Mouse (Mus musculus): ENCODE measurements at regions not wholly inside any gene's neighbourhood (a gene's known extent, or its start where the extent isn't known, plus 50 kb on each side); places are given as distances from the start of the nearest gene placed in this dataset.
A peak's percentile ranks its signal among the peaks of the same experiment; 100 is the strongest.

DNA sequence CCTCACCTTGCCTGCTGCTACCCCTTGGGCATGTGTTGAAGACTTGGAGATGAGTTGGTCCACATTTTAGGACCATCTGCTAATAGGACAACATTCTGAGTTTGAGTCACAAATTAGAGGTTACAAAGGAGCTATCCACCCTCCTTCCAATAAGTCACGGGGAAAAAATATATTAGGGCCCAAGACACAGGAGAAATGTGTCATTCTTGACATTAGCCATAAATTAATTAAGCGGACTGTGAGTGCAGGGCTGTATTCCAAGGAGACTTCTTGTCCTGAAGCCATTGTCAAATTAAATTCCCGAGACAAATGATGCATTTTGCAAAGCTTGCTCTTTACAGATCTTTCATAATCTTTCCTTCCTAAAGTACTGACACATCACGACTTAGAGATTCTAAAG, 79.2 kb downstream of the 1700020N01Rik start:
- 79% methylated on average over 4 of the region's 4 CpGs for WGBS
- no peak overlapping the region for H3K27ac ChIP-seq (ENCODE audit: low read depth, low read length)
- no peaks in the 10 kb centered on the region for H3K36me3 ChIP-seq (ENCODE audit: control insufficient read depth, insufficient read depth, low read length)
- H3K9me3 ChIP-seq (ENCODE audit: control insufficient read depth, low read length) = no peaks in the 10 kb centered on the region
- DNase-seq (ENCODE audit: low spot score) = no peak
- H3K4me1 ChIP-seq (replicated peaks; ENCODE audit: control insufficient read depth, insufficient read depth, low read length) = no peaks in the 10 kb centered on the region
- H3K9ac ChIP-seq (ENCODE audit: low read depth, low read length) = no peak overlapping the region
- no peak for ATAC-seq (ENCODE audit: low FRiP score)
- no peak overlapping the region for H3K4me2 ChIP-seq (replicated peaks; ENCODE audit: low read depth, low read length)
- no peaks in the 10 kb centered on the region for H3K27me3 ChIP-seq (ENCODE audit: control insufficient read depth, insufficient read depth, low read length)
- H3K4me3 ChIP-seq (ENCODE audit: low read depth, low read length) = no peak overlapping the region

DNA sequence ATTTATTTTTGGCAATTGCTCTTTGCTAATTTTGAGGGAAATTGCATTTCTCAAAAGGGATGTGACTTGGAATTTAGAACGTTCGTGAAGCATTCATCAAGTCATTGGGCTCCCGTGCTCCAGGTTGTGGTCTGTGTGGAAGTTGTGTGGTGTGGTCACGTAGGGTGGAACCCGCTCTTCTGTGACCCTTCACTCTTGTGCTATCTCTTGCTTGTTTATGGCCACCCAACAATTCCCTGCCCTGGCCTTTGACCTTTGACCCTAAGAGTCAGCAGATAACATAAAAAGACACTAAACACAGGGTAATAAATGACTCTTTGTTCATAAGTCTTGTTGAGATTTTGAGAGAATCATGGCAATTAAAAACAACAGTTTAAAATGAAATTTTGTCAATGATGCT, 79.7 kb downstream of the 1700020N01Rik start:
- DNase-seq (ENCODE audit: low spot score) (no peak), ATAC-seq (ENCODE audit: low FRiP score) (no peak)
- Histone ChIP-seq H3K27ac (ENCODE audit: low read depth, low read length) (no peak overlapping the region), H3K27me3 (ENCODE audit: control insufficient read depth, insufficient read depth, low read length) (no peaks in the 10 kb centered on the region), H3K9ac (ENCODE audit: low read depth, low read length) (no peak overlapping the region), H3K9me3 (ENCODE audit: control insufficient read depth, low read length) (no peaks in the 10 kb centered on the region), H3K4me3 (ENCODE audit: low read depth, low read length) (no peak overlapping the region), H3K4me2 (replicated peaks; ENCODE audit: low read depth, low read length) (no peak overlapping the region), H3K36me3 (ENCODE audit: control insufficient read depth, insufficient read depth, low read length) (no peaks in the 10 kb centered on the region), H3K4me1 (replicated peaks; ENCODE audit: control insufficient read depth, insufficient read depth, low read length) (no peaks in the 10 kb centered on the region)
- 69% methylated on average over 5 of the region's 5 CpGs for WGBS

DNA sequence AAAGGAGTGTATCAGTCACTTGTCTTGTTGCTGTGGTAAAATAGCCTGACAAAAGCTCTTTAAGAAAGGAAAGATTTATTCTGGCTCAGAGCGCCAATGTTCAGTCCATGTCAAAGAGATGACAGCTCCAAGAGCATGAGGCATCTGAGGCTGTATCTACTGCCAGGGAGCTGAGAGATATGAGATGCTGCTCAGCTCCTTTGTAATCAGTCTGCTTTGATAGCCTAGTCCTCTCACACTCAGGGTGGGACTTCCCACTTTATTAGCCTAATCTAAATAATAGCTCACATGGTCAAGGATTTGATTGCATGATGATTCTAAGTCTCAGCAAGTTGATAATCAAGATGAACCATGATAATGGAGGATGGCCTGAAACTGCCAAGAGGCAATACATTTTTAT, 80.9 kb downstream of the 1700020N01Rik start:
- no peak overlapping the region for H3K4me2 ChIP-seq (replicated peaks; ENCODE audit: low read depth, low read length)
- WGBS = 96% methylated on average over 1 of the region's 1 CpGs
- H3K27ac ChIP-seq (ENCODE audit: low read depth, low read length) = no peak overlapping the region
- H3K36me3 ChIP-seq (ENCODE audit: control insufficient read depth, insufficient read depth, low read length) = no peaks in the 10 kb centered on the region
- H3K9ac ChIP-seq (ENCODE audit: low read depth, low read length) = no peak overlapping the region
- H3K4me1 ChIP-seq (replicated peaks; ENCODE audit: control insufficient read depth, insufficient read depth, low read length) = no peaks in the 10 kb centered on the region
- H3K9me3 ChIP-seq (ENCODE audit: control insufficient read depth, low read length) = no peaks in the 10 kb centered on the region
- DNase-seq (ENCODE audit: low spot score) = no peak
- H3K4me3 ChIP-seq (ENCODE audit: low read depth, low read length) = no peak overlapping the region
- no peak for ATAC-seq (ENCODE audit: low FRiP score)
- no peaks in the 10 kb centered on the region for H3K27me3 ChIP-seq (ENCODE audit: control insufficient read depth, insufficient read depth, low read length)

- no peaks in the 10 kb centered on the region for H3K9me3 ChIP-seq (ENCODE audit: control insufficient read depth, low read length)
- no peaks in the 10 kb centered on the region for H3K27me3 ChIP-seq (ENCODE audit: control insufficient read depth, insufficient read depth, low read length)
- H3K9ac ChIP-seq (ENCODE audit: low read depth, low read length) = no peak overlapping the region
- H3K4me3 ChIP-seq (ENCODE audit: low read depth, low read length) = no peak overlapping the region
- H3K27ac ChIP-seq (ENCODE audit: low read depth, low read length) = no peak overlapping the region
- ATAC-seq (ENCODE audit: low FRiP score) (no peak), DNase-seq (ENCODE audit: low spot score) (no peak)
- no peaks in the 10 kb centered on the region for H3K36me3 ChIP-seq (ENCODE audit: control insufficient read depth, insufficient read depth, low read length)
- WGBS = 93% methylated on average over 14 of the region's 14 CpGs
- H3K4me1 ChIP-seq (replicated peaks; ENCODE audit: control insufficient read depth, insufficient read depth, low read length) = no peaks in the 10 kb centered on the region
- H3K4me2 ChIP-seq (replicated peaks; ENCODE audit: low read depth, low read length) = no peak overlapping the region
These were observed 82.8 kb downstream of the 1700020N01Rik start for GRCm38 (mm10) chr10:21675786-21676185.

DNA sequence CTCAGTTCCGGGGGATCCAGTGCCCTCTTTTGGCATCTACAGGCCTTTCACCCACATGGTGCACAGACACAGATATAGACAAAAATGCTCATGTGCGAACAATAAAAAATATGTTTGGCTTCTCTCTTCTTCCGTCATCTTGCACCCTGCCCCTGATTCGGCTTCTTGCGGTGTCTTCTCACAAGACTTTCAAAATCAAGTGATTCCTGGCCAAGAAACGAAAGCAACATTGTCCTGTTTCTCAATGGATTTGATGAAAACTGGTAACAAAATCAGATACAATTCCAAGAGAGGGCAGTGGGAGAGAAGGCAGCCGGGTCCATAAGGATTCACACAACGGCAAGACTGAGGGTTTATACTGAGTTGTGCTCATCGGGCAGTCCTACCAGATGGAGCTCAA, 85.0 kb downstream of the 1700020N01Rik start:
- no peak overlapping the region for H3K27ac ChIP-seq (ENCODE audit: low read depth, low read length)
- no peaks in the 10 kb centered on the region for H3K27me3 ChIP-seq (ENCODE audit: control insufficient read depth, insufficient read depth, low read length)
- ATAC-seq (ENCODE audit: low FRiP score) = no peak
- H3K9me3 ChIP-seq (ENCODE audit: control insufficient read depth, low read length) = no peaks in the 10 kb centered on the region
- H3K36me3 ChIP-seq (ENCODE audit: control insufficient read depth, insufficient read depth, low read length) = no peaks in the 10 kb centered on the region
- DNase-seq (ENCODE audit: low spot score) = no peak
- WGBS = 96% methylated on average over 9 of the region's 9 CpGs
- no peak overlapping the region for H3K4me2 ChIP-seq (replicated peaks; ENCODE audit: low read depth, low read length)
- no peak overlapping the region for H3K4me3 ChIP-seq (ENCODE audit: low read depth, low read length)
- no peak overlapping the region for H3K9ac ChIP-seq (ENCODE audit: low read depth, low read length)
- no peaks in the 10 kb centered on the region for H3K4me1 ChIP-seq (replicated peaks; ENCODE audit: control insufficient read depth, insufficient read depth, low read length)

- DNase-seq (ENCODE audit: low spot score) (no peak), ATAC-seq (ENCODE audit: low FRiP score) (no peak)
- no peaks in the 10 kb centered on the region for H3K4me1 ChIP-seq (replicated peaks; ENCODE audit: control insufficient read depth, insufficient read depth, low read length)
- H3K9me3 ChIP-seq (ENCODE audit: control insufficient read depth, low read length) = no peaks in the 10 kb centered on the region
- no peaks in the 10 kb centered on the region for H3K36me3 ChIP-seq (ENCODE audit: control insufficient read depth, insufficient read depth, low read length)
- no peak overlapping the region for H3K9ac ChIP-seq (ENCODE audit: low read depth, low read length)
- no peak overlapping the region for H3K27ac ChIP-seq (ENCODE audit: low read depth, low read length)
- 88% methylated on average over 6 of the region's 6 CpGs for WGBS
- H3K27me3 ChIP-seq (ENCODE audit: control insufficient read depth, insufficient read depth, low read length) = no peaks in the 10 kb centered on the region
- H3K4me2 ChIP-seq (replicated peaks; ENCODE audit: low read depth, low read length) = no peak overlapping the region
- H3K4me3 ChIP-seq (ENCODE audit: low read depth, low read length) = no peak overlapping the region
These were observed 85.4 kb downstream of the 1700020N01Rik start for GRCm38 (mm10) chr10:21678372-21678771.

DNA sequence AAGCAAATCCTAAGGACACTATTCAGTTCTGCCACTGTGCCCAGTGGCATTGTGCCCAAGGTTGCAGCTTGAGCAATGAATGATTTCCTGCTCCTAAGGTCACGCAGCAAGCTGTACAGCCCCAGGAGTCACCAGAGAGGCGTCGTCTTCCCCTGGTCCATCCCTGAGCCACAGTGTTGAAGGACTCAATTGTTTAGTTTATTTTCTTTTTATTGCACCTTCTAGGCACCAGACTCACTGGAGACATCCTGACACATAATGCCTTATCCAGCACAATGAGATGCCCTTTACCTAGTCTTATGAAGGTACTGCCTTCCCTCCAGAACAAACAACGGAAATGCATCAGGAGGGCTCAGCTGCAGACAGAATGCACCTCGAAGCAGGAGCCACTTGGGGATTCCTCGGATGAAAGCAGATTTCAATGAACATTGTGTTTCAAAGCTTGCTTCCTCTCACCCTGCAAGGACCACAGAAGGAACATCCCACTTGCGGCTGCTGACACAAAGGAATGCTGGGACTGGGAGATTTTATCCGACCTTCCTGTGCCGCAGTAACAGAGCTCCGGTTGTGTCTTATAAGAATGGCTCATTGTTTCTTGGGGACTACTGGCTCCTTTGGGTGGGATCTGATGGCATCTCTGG, 86.0 kb downstream of the 1700020N01Rik start:
- no peaks in the 10 kb centered on the region for H3K36me3 ChIP-seq (ENCODE audit: control insufficient read depth, insufficient read depth, low read length)
- H3K27ac ChIP-seq (ENCODE audit: low read depth, low read length) = no peak overlapping the region
- no peak overlapping the region for H3K9ac ChIP-seq (ENCODE audit: low read depth, low read length)
- no peaks in the 10 kb centered on the region for H3K9me3 ChIP-seq (ENCODE audit: control insufficient read depth, low read length)
- ATAC-seq (ENCODE audit: low FRiP score) = no peak
- DNase-seq (ENCODE audit: low spot score) = no peak
- H3K4me1 ChIP-seq (replicated peaks; ENCODE audit: control insufficient read depth, insufficient read depth, low read length) = no peaks in the 10 kb centered on the region
- 63% methylated on average over 10 of the region's 10 CpGs for WGBS
- H3K4me3 ChIP-seq (ENCODE audit: low read depth, low read length) = no peak overlapping the region
- H3K4me2 ChIP-seq (replicated peaks; ENCODE audit: low read depth, low read length) = no peak overlapping the region
- H3K27me3 ChIP-seq (ENCODE audit: control insufficient read depth, insufficient read depth, low read length) = no peaks in the 10 kb centered on the region

GRCm38 (mm10) chr10:21680789-21681188, 87.8 kb downstream of the 1700020N01Rik start:
- 31% methylated on average over 4 of the region's 4 CpGs for WGBS
- Histone ChIP-seq H3K36me3 (ENCODE audit: control insufficient read depth, insufficient read depth, low read length) (no peaks in the 10 kb centered on the region), H3K27me3 (ENCODE audit: control insufficient read depth, insufficient read depth, low read length) (no peaks in the 10 kb centered on the region), H3K27ac (ENCODE audit: low read depth, low read length) (no peak overlapping the region), H3K4me2 (replicated peaks; ENCODE audit: low read depth, low read length) (no peak overlapping the region), H3K9ac (ENCODE audit: low read depth, low read length) (no peak overlapping the region), H3K9me3 (ENCODE audit: control insufficient read depth, low read length) (no peaks in the 10 kb centered on the region), H3K4me1 (replicated peaks; ENCODE audit: control insufficient read depth, insufficient read depth, low read length) (no peaks in the 10 kb centered on the region), H3K4me3 (ENCODE audit: low read depth, low read length) (no peak overlapping the region)
- ATAC-seq (ENCODE audit: low FRiP score) (no peak; the same call in 1 of the 2 replicates), DNase-seq (ENCODE audit: low spot score) (peak; percentile 25)

DNA sequence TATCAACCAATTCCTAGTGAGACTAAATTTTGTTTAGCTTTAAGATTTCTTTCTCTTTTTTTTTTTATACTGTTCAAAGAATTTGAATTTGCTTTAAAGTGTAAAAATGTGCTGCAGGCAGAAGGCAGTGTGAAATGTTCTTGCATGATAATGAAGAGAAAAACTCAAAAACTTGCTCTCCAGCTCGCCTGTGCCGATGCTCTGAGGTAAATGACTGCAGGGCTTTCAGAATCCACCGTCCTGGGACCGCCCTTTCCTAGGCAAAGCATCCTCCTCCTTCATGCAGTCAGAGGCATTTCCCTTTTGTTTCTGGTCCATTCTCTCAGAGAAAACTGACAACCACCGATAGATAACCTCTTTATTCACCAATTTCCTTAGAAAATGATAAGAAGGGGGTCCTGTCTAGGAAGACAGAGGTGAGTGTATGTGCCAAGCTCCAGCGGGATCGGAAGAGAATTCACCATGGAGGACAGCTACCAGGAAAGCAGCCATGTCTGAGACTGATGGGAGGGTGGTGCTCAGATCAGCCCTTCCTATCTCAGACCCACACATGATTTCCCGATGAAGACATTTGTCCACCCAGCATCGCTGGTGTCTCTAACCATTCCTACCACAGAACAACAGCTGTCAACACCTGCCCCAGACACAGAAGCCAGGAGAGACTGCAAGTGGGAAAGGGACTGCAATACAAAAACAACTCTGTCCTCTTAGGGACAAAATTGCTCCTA, 91.5 kb downstream of the 1700020N01Rik start:
- no peak overlapping the region for H3K4me2 ChIP-seq (replicated peaks; ENCODE audit: low read depth, low read length)
- ATAC-seq (ENCODE audit: low FRiP score) (no peak), DNase-seq (ENCODE audit: low spot score) (no peak)
- no peaks in the 10 kb centered on the region for H3K27me3 ChIP-seq (ENCODE audit: control insufficient read depth, insufficient read depth, low read length)
- no peaks in the 10 kb centered on the region for H3K9me3 ChIP-seq (ENCODE audit: control insufficient read depth, low read length)
- WGBS = 64% methylated on average over 9 of the region's 9 CpGs
- no peaks in the 10 kb centered on the region for H3K36me3 ChIP-seq (ENCODE audit: control insufficient read depth, insufficient read depth, low read length)
- H3K27ac ChIP-seq (ENCODE audit: low read depth, low read length) = no peak overlapping the region
- no peaks in the 10 kb centered on the region for H3K4me1 ChIP-seq (replicated peaks; ENCODE audit: control insufficient read depth, insufficient read depth, low read length)
- H3K9ac ChIP-seq (ENCODE audit: low read depth, low read length) = no peak overlapping the region
- H3K4me3 ChIP-seq (ENCODE audit: low read depth, low read length) = no peak overlapping the region
